21 mouse cellular contexts compared by ENCODE assay signal in genomic region chr1:127310703-127311102, GRCm38 (mm10).
DNase-seq lines count a peak whose midpoint lies in the region; TF ChIP-seq lines count a peak whose summit lies in the region.
"Had no signal": no experiment of that assay in that cellular context is flagged by ENCODE, and none has a peak within 500 bp of the region (broad histone marks: within the 10 kb centered on the region; RNA-seq: fewer than 3 reads in every experiment).

No protein-coding gene starts in this region.

- peaks cover 73% of the 10 kb centered on the region for H3K4me1 ChIP-seq in thymus, adult 2 months (replicated peaks; ENCODE audit: control insufficient read depth, insufficient read depth, low read length)
- H3K4me1 ChIP-seq: embryonic facial prominence, embryonic 12.5 days; forebrain, embryonic 13.5 days; forebrain, embryonic 15.5 days had no signal

- no peak for TF ChIP-seq CTCF in thymus, adult 2 months (IDR thresholded peaks at IDR 0.05; ENCODE audit: borderline replicate concordance, control insufficient read depth, extremely low read depth, insufficient read depth, low read length, poor library complexity)

- H3K27me3 ChIP-seq in thymus, adult 2 months (ENCODE audit: control insufficient read depth, insufficient read depth, low read length): no peaks in the 10 kb centered on the region
- H3K27me3 ChIP-seq: CH12.LX; embryonic facial prominence, embryonic 12.5 days; forebrain, embryonic 13.5 days; forebrain, embryonic 15.5 days; Patski had no signal

- 98% methylated on average over 3 of the region's 3 CpGs for WGBS in thymus, adult 2 months

- no peak overlapping the region for H3K4me3 ChIP-seq in thymus, adult 2 months (ENCODE audit: control insufficient read depth, insufficient read depth, low read length)
- H3K4me3 ChIP-seq: embryonic facial prominence, embryonic 10.5 days; embryonic facial prominence, embryonic 12.5 days; forebrain, embryonic 13.5 days; forebrain, embryonic 15.5 days had no signal

- H3K36me3 ChIP-seq in thymus, adult 2 months (ENCODE audit: control insufficient read depth, insufficient read depth, low read length): no peaks in the 10 kb centered on the region
- H3K36me3 ChIP-seq: embryonic facial prominence, embryonic 12.5 days; forebrain, embryonic 15.5 days; G1E had no signal

- no peak for TF ChIP-seq POLR2A in thymus, adult 2 months (IDR thresholded peaks at IDR 0.05; ENCODE audit: control insufficient read depth, extremely low read depth, insufficient read depth, low read length, poor library complexity)

- DNase-seq in thymus, adult 2 months: no peak
- DNase-seq in thymus, postnatal 14 days: no peak
- peak; percentile 56 for DNase-seq in Muller cell, postnatal 12 days (ENCODE audit: inconsistent ontology term)
- no peak for DNase-seq in lung, postnatal 36 days
- DNase-seq in B cell, adult 2 months: no peak
- DNase-seq: adrenal gland, adult 8-10 months; adrenal gland, postnatal 14 days; adrenal gland, postnatal 36 days; cerebellum, adult 11-12 months; cerebellum, adult 2 months; cerebellum, adult 9-10 months; cerebellum, postnatal 10 days; cerebellum, postnatal 25 days; forebrain, postnatal 0 days had no signal

- peak overlapping the region; percentile 5; the same call in 1 of the 2 replicates for H3K27ac ChIP-seq in thymus, adult 2 months (ENCODE audit: control insufficient read depth, insufficient read depth, low read length)
- H3K27ac ChIP-seq: embryonic facial prominence, embryonic 10.5 days; embryonic facial prominence, embryonic 12.5 days; forebrain, embryonic 13.5 days; forebrain, embryonic 15.5 days had no signal
